Mouse (Mus musculus) midbrain, embryonic 11.5 days (tissue): ENCODE results near the gene Dbh. TPM values are rescaled to one million over a fixed set of nuclear protein-coding genes. Genes with fewer than 3 reads are reported as not detected.

ENCODE experiments used
- ATAC-seq: fragments of 200-750 bp; cut with Nextera tagmentation; 2 replicates; pipeline ENCODE4 v1.8.0; 2017; ENCODE audit warnings: moderate TSS enrichment, moderate library complexity; ENCODE audit not compliant: low FRiP score
- DNase-seq: peaks from one replicate; pipeline ENCODE4 v3.0.0; 2015; ENCODE audit warnings: low spot score; ENCODE audit errors: missing footprints
- H3K27ac ChIP-seq: fragments of 300-500 bp; sonication (generic); 2 replicates; pipeline ENCODE4 v1.5.1; 2014; ENCODE audit warnings: low read depth, low read length
- H3K27me3 ChIP-seq: fragments of 300-500 bp; sonication (generic); 2 replicates; pipeline ENCODE4 v1.6.1; 2014; ENCODE audit warnings: mild to moderate bottlenecking, low read length, moderate library complexity, mixed read lengths; ENCODE audit not compliant: control insufficient read depth, insufficient read depth
- H3K36me3 ChIP-seq: fragments of 300-500 bp; sonication (generic); 2 replicates; pipeline ENCODE4 v1.6.1; 2014; ENCODE audit warnings: mild to moderate bottlenecking, low read length, moderate library complexity, mixed read lengths; ENCODE audit not compliant: control insufficient read depth, insufficient read depth
- H3K4me1 ChIP-seq: fragments of 300-500 bp; sonication (generic); 2 replicates; pipeline ENCODE4 v1.6.1; 2014; ENCODE audit warnings: low read length; ENCODE audit not compliant: control insufficient read depth, insufficient read depth
- H3K4me2 ChIP-seq: fragments of 300-500 bp; sonication (generic); 2 replicates; pipeline ENCODE4 v1.6.1; 2014; ENCODE audit warnings: mild to moderate bottlenecking, moderate library complexity
- H3K4me3 ChIP-seq: fragments of 300-500 bp; sonication (generic); 2 replicates; pipeline ENCODE4 v1.5.1; 2014; ENCODE audit warnings: low read depth, low read length
- H3K9ac ChIP-seq: fragments of 300-500 bp; sonication (generic); 2 replicates; pipeline ENCODE4 v1.6.1; 2014; ENCODE audit warnings: low read length
- H3K9me3 ChIP-seq: fragments of 300-500 bp; sonication (generic); 2 replicates; pipeline ENCODE4 v1.6.1; 2016; ENCODE audit warnings: low read length; ENCODE audit not compliant: control insufficient read depth
- WGBS: fragments of 180-500 bp; shearing (Covaris S2); extraction: QIAGEN DNeasy Blood & Tissue Kit; methylation state at CpG from one replicate; pipeline ENCODE4 v1.1.7; 2014; 5-methylcytosine and 5-hydroxymethylcytosine counted together
- polyA plus RNA-seq: library from polyadenylated mRNA; unstranded; fragments of >200 nt; fragmentation: Nextera tagmentation; extraction: Ambion mirVana; gene quantifications from 2 replicates; pipeline ENCODE4 v1.2.1, GENCODE M21; 2014

Gene Dbh
- polyA plus RNA-seq, result 0.48 TPM in 1 of 2 replicates, not detected in the other

DNA sequence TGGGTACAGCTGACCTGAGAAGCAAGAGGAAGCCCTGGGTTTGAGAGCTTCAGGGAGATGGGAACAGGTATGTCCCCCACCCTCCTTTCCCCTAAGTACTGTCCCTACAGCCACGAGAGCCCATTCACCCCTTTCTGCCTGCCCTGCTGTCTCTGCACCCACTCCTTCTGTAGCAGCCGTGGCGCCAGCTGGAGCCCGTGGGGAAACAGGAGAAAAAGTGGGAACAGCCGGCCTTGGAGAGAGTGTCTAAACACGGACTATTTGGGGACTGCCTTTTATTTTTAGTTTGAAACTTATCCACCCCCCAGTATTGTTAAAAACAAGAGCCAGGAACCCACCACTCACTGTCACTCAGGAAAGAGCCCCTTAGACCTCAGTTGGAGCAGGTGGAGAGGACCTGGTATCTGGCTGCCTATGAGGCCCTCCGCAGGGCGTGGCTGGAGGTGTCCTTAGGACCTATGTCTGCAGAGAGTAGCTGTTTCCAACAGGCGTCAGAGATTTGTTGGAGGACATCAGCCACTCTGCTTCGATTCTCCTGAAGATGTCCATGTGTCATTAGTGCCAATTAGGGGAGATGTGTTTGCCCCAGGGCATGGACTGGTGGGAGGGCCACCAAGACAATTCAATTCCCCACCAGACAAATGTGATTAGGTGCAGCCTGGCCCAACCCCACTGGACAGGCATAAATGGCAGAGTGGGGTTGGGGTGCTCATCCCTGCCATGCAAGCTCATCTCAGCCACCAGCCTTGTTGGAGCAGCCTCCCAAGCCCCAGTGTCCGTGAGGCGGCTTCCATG, at the start of gene Dbh:
TSS of gene Dbh (plus strand) at position 438 of the 795 bp plus-strand sequence.
- Histone ChIP-seq H3K27ac (no peak within 1 kb of the TSS), H3K4me2 (no peak within 1 kb of the TSS), H3K36me3 (no peaks in the 10 kb centered on the region), H3K4me1 (peaks cover 2% of the 10 kb centered on the region; the same call in 1 of the 2 replicates), H3K4me3 (no peak within 1 kb of the TSS), H3K27me3 (no peaks in the 10 kb centered on the region), H3K9ac (no peak within 1 kb of the TSS), H3K9me3 (no peaks in the 10 kb centered on the region)
- ATAC-seq, result no peak
- DNase-seq, result no peak
- 88% methylated on average over 12 of the region's 12 CpGs for WGBS

- Histone ChIP-seq H3K27me3 (no peaks in the 10 kb centered on the region), H3K27ac (no peak overlapping the region), H3K4me1 (peaks cover 7% of the 10 kb centered on the region), H3K4me2 (no peak overlapping the region), H3K9me3 (no peaks in the 10 kb centered on the region), H3K4me3 (no peak overlapping the region), H3K9ac (no peak overlapping the region), H3K36me3 (no peaks in the 10 kb centered on the region)
- DNase-seq (no peak), ATAC-seq (no peak)
- WGBS, result 66% methylated on average over 4 of the region's 4 CpGs
Measured at GRCm38 (mm10) chr2:27118452-27118851, 46.6 kb upstream of the Dbh start.

DNA sequence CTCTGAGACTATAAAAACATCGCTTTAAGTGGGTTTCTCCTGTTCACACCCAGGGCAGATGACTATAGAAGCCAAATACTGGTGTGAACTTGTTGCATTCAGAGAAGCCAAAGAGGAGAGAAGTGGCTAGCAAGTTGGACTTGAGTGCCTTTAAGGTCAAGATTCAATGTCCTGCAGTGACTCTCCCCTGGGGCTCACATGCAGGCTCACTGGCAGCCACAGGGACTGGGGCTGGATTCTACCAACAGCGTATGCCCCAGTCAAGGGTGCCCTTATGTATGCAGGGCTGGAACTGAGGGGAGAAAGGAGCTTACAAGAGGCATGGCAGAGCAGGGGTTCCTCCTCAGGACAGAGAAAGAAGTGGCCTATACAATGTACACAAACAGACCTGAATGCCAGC, 45.3 kb upstream of the Dbh start:
- 82% methylated on average over 2 of the region's 2 CpGs for WGBS
- no peak overlapping the region for H3K4me2 ChIP-seq
- ATAC-seq, result no peak

DNA sequence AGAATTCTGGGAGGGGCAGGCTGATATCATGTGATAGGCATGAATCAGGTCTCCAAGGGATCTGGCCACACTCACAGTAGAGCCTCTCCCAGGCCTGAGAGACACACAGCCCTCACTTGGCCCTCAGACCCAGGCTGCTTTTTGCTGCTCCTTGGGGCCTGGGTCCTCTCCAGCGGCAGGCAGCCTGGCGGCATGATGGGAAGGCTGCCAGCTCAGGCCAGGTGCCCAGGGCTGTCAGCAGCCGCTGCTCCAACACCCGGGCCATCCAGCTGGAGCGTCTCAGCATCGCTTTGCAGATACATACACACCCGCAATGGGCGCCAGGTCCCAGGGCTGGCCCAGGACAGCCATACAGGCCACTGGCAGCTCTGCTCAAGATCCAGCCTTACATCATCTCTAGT, 44.8 kb upstream of the Dbh start:
- WGBS, result 84% methylated on average over 8 of the region's 8 CpGs

More for the DNA sequence above, 45.3 kb upstream of the Dbh start:
- H3K36me3 ChIP-seq, result no peaks in the 10 kb centered on the region
- H3K27me3 ChIP-seq, result no peaks in the 10 kb centered on the region
- DNase-seq, result no peak
- no peak overlapping the region for H3K4me3 ChIP-seq
- H3K9ac ChIP-seq, result no peak overlapping the region
- H3K27ac ChIP-seq, result no peak overlapping the region
- H3K9me3 ChIP-seq, result no peaks in the 10 kb centered on the region
- peaks cover 7% of the 10 kb centered on the region for H3K4me1 ChIP-seq

GRCm38 (mm10) chr2:27121626-27122355, 43.2 kb upstream of the Dbh start:
- 57% methylated on average over 9 of the region's 9 CpGs for WGBS
- peaks cover 7% of the 10 kb centered on the region for H3K4me1 ChIP-seq
- no peak for ATAC-seq
- H3K4me2 ChIP-seq, result no peak overlapping the region
- H3K4me3 ChIP-seq, result no peak overlapping the region
- no peak overlapping the region for H3K9ac ChIP-seq
- DNase-seq, result no peak
- no peaks in the 10 kb centered on the region for H3K36me3 ChIP-seq
- H3K27ac ChIP-seq, result no peak overlapping the region
- no peaks in the 10 kb centered on the region for H3K27me3 ChIP-seq
- no peaks in the 10 kb centered on the region for H3K9me3 ChIP-seq

More for the DNA sequence above, 44.8 kb upstream of the Dbh start:
- Histone ChIP-seq H3K27ac (no peak overlapping the region), H3K27me3 (no peaks in the 10 kb centered on the region), H3K9ac (no peak overlapping the region), H3K4me2 (no peak overlapping the region), H3K9me3 (no peaks in the 10 kb centered on the region), H3K4me3 (no peak overlapping the region), H3K36me3 (no peaks in the 10 kb centered on the region), H3K4me1 (peaks cover 7% of the 10 kb centered on the region)
- DNase-seq (no peak), ATAC-seq (no peak)

- WGBS, result 27% methylated on average over 9 of the region's 9 CpGs
- DNase-seq, result no peak
- peaks cover 7% of the 10 kb centered on the region for H3K4me1 ChIP-seq
- no peak for ATAC-seq
- H3K9ac ChIP-seq, result no peak overlapping the region
- H3K4me3 ChIP-seq, result no peak overlapping the region
- no peak overlapping the region for H3K27ac ChIP-seq
- no peaks in the 10 kb centered on the region for H3K27me3 ChIP-seq
- H3K4me2 ChIP-seq, result no peak overlapping the region
- no peaks in the 10 kb centered on the region for H3K9me3 ChIP-seq
- H3K36me3 ChIP-seq, result no peaks in the 10 kb centered on the region
Measured at GRCm38 (mm10) chr2:27122578-27122977, 42.5 kb upstream of the Dbh start.

DNA sequence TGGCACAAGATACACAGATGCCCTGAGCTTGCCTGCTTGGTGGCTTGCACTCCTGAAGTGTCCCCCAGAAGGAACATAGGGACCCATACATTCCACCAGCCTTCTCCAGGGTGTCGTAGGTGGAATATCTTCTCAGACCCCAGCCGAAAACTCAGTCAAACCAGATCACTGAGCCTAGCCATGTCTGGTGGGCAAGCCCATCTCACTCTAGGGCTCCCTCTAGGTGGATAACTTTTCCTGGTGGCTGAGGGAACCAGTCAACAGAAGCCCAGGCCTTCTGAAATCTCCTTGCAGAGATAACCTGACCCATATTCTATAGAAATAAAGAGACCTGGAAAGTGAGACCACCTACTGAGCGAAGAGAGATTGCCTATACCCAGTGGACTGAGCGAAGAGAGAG, 41.9 kb upstream of the Dbh start:
- H3K36me3 ChIP-seq, result no peaks in the 10 kb centered on the region
- H3K9me3 ChIP-seq, result no peaks in the 10 kb centered on the region
- DNase-seq (no peak), ATAC-seq (no peak)
- H3K4me3 ChIP-seq, result no peak overlapping the region
- no peak overlapping the region for H3K27ac ChIP-seq
- H3K4me2 ChIP-seq, result no peak overlapping the region
- H3K4me1 ChIP-seq, result peaks cover 7% of the 10 kb centered on the region
- H3K27me3 ChIP-seq, result no peaks in the 10 kb centered on the region
- WGBS, result 82% methylated on average over 4 of the region's 4 CpGs
- no peak overlapping the region for H3K9ac ChIP-seq

GRCm38 (mm10) chr2:27125979-27126378, 39.1 kb upstream of the Dbh start:
- Histone ChIP-seq H3K27me3 (no peaks in the 10 kb centered on the region), H3K4me3 (no peak overlapping the region), H3K36me3 (no peaks in the 10 kb centered on the region), H3K9ac (no peak overlapping the region), H3K4me1 (peaks cover 7% of the 10 kb centered on the region), H3K9me3 (no peaks in the 10 kb centered on the region), H3K4me2 (no peak overlapping the region), H3K27ac (no peak overlapping the region)
- WGBS, result 41% methylated on average over 10 of the region's 10 CpGs
- ATAC-seq (no peak), DNase-seq (peak; percentile 88)

DNA sequence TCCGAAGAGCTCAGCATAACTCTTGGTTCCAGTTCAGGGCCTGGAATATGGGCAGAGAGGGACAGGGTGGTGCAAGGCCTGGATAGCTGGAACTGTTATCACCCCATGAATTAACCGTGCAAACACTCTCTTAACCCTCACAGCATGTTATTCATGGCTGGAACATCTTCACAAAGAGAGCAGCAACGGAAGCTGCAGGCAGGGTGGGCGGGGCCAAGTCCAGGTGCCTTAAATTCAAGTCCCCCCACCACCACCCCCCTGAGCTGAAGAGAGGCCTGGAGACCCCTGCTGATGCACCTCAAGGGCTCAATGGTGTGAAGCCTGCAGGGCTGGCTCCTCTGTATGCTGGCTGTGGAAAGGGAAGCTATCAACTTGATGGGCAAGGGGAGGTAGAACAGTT, 38.5 kb upstream of the Dbh start:
- no peaks in the 10 kb centered on the region for H3K27me3 ChIP-seq
- H3K4me1 ChIP-seq, result peaks cover 7% of the 10 kb centered on the region
- H3K9me3 ChIP-seq, result no peaks in the 10 kb centered on the region
- ATAC-seq (no peak), DNase-seq (peak; percentile 57)
- no peak overlapping the region for H3K4me3 ChIP-seq
- no peak overlapping the region for H3K9ac ChIP-seq
- H3K27ac ChIP-seq, result no peak overlapping the region
- H3K4me2 ChIP-seq, result no peak overlapping the region
- 49% methylated on average over 4 of the region's 4 CpGs for WGBS
- H3K36me3 ChIP-seq, result no peaks in the 10 kb centered on the region
